15 mouse cellular contexts compared by ENCODE assay signal in the genomic region with DNA sequence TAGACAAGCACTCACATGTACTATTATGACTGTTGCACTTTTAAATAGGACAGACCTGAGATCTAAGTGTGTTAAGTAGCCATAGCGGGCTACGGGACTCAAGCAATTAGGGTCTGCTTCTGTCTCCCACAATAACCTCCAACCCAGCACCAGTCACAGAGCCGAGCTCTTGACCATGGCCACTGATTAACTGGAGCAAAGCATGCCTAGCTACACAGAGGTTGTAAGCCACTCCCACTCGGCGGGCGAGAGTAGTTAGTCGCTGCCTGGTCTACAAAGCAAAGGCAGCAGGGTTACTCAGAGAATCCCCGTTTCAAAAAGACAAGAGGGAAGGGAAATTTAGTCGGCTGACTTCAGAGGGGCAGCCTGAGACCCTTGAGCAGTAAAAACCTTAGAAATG.
A peak's percentile ranks its signal among the peaks of the same experiment; 100 is the strongest.
DNase-seq lines count a peak whose midpoint lies in the region; ATAC-seq and TF ChIP-seq lines count a peak whose summit lies in the region.
"Had no signal": no experiment of that assay in that cellular context is flagged by ENCODE, and none has a peak within 500 bp of the region (broad histone marks: within the 10 kb centered on the region; RNA-seq: fewer than 3 reads in every experiment).

No protein-coding gene starts in this region.

- no peak for TF ChIP-seq CTCF in lung, embryonic 14.5 days (IDR thresholded peaks at IDR 0.05; ENCODE audit: low read depth)

- 61% methylated on average over 9 of the region's 9 CpGs for WGBS in lung, embryonic 14.5 days
- WGBS in kidney, embryonic 15.5 days: 49% methylated on average over 9 of the region's 9 CpGs

- no peak overlapping the region for H3K4me3 ChIP-seq in lung, embryonic 14.5 days (ENCODE audit: low read depth, low read length)
- no peak overlapping the region for H3K4me3 ChIP-seq in kidney, embryonic 15.5 days (replicated peaks)
- H3K4me3 ChIP-seq: hindbrain, embryonic 15.5 days; midbrain, embryonic 12.5 days had no signal

- no peaks in the 10 kb centered on the region; the same call in 1 of the 2 replicates for H3K4me1 ChIP-seq in lung, embryonic 14.5 days (ENCODE audit: insufficient read depth)
- H3K4me1 ChIP-seq in kidney, embryonic 15.5 days: peaks cover 11% of the 10 kb centered on the region; the same call in 1 of the 2 replicates
- H3K4me1 ChIP-seq: hindbrain, embryonic 15.5 days had no signal

- ATAC-seq in lung, embryonic 14.5 days (ENCODE audit: insufficient read depth): no peak
- peak; percentile 74 for ATAC-seq in kidney, embryonic 15.5 days (replicated peaks; ENCODE audit: low FRiP score)
- ATAC-seq: activated CD4-positive, CD25-positive, alpha-beta regulatory T cell, adult 4 months had no signal

- H3K4me2 ChIP-seq in lung, embryonic 14.5 days: no peak overlapping the region
- no peak overlapping the region for H3K4me2 ChIP-seq in kidney, embryonic 15.5 days
- H3K4me2 ChIP-seq: hindbrain, embryonic 15.5 days; midbrain, embryonic 12.5 days had no signal

- DNase-seq in lung, embryonic 14.5 days: peak; percentile 42
- DNase-seq in lung, postnatal 10 days: no peak
- peak; percentile 49 for DNase-seq in embryo, embryonic 10.5 days (ENCODE audit: low spot score)
- peak; percentile 33 for DNase-seq in retina, postnatal 1 day
- no peak for DNase-seq in cerebellum, postnatal 36 days
- DNase-seq in urinary bladder, postnatal 25 days (ENCODE audit: low spot score): no peak
- no peak for DNase-seq in cerebellum, postnatal 4 days (ENCODE audit: low spot score in 2 of 2)
- DNase-seq: cerebellum, postnatal 10 days; heart, adult 18-20 months; thymus, postnatal 25 days had no signal

- H3K27me3 ChIP-seq in lung, embryonic 14.5 days (ENCODE audit: insufficient read depth, low read length): no peaks in the 10 kb centered on the region
- H3K27me3 ChIP-seq in kidney, embryonic 15.5 days: no peaks in the 10 kb centered on the region
- H3K27me3 ChIP-seq: hindbrain, embryonic 15.5 days; midbrain, embryonic 12.5 days had no signal

- peaks cover 11% of the 10 kb centered on the region for H3K36me3 ChIP-seq in lung, embryonic 14.5 days (ENCODE audit: insufficient read depth)
- no peaks in the 10 kb centered on the region for H3K36me3 ChIP-seq in kidney, embryonic 15.5 days
- H3K36me3 ChIP-seq: hindbrain, embryonic 15.5 days had no signal

- no peak overlapping the region for H3K27ac ChIP-seq in lung, embryonic 14.5 days (ENCODE audit: low read depth)
- H3K27ac ChIP-seq in kidney, embryonic 15.5 days: no peak overlapping the region
- H3K27ac ChIP-seq: hindbrain, embryonic 15.5 days; liver, embryonic 14.5 days; midbrain, embryonic 12.5 days had no signal

- no peaks in the 10 kb centered on the region for H3K9me3 ChIP-seq in lung, embryonic 14.5 days (ENCODE audit: low read depth, low read length)
- H3K9me3 ChIP-seq in kidney, embryonic 15.5 days (replicated peaks): no peaks in the 10 kb centered on the region
- H3K9me3 ChIP-seq: hindbrain, embryonic 15.5 days; midbrain, embryonic 12.5 days had no signal

- no peak overlapping the region for H3K9ac ChIP-seq in lung, embryonic 14.5 days
- no peak overlapping the region for H3K9ac ChIP-seq in kidney, embryonic 15.5 days
- H3K9ac ChIP-seq: hindbrain, embryonic 15.5 days; liver, embryonic 14.5 days; midbrain, embryonic 12.5 days had no signal

Comparison
In these comparisons a context has a peak if more than half of its experiments do, and no peak if none do; other contexts are left out.
1. DNase-seq: peak in lung, embryonic 14.5 days (single experiment), embryo, embryonic 10.5 days (single experiment) and retina, postnatal 1 day (single experiment); none in lung, postnatal 10 days (single experiment), cerebellum, postnatal 36 days (0 of 2), urinary bladder, postnatal 25 days (single experiment) and cerebellum, postnatal 4 days (0 of 2).